Mouse (Mus musculus): ENCODE measurements at regions not wholly inside any gene's neighbourhood (a gene's known extent, or its start where the extent isn't known, plus 50 kb on each side); places are given as distances from the start of the nearest gene placed in this dataset.

DNA sequence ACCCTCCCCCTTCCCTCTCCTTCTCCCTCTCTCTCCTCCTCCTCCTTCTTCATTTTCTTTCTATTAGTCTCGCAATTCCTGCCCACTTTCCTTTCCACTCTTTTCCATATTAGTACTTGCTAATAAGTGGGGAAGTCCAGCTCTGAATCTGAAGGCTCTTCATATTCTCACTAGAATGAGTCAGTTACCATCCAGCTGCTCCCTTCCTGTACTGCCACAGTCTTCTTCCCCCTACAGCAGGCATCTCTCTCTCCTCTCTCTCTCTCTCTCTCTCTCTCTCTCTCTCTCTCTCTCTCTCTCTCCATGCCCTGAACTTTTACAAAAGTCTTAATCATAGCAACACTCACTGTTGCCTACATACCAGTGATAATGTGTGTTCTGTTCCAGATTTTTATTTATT lies 226.6 kb upstream of the Pter start:
- H3K4me3 ChIP-seq (replicated peaks; ENCODE audit: low read length): no peak overlapping the region
- no peak overlapping the region for H3K27ac ChIP-seq (ENCODE audit: low read length)
- H3K9me3 ChIP-seq (replicated peaks; ENCODE audit: control insufficient read depth, low read length): no peaks in the 10 kb centered on the region
- no peaks in the 10 kb centered on the region for H3K27me3 ChIP-seq (ENCODE audit: control insufficient read depth, insufficient read depth, low read length)
- no peak for ATAC-seq (ENCODE audit: insufficient read depth, low FRiP score)
- WGBS: 60% methylated on average over 1 of the region's 1 CpGs
- H3K4me1 ChIP-seq (ENCODE audit: control insufficient read depth, insufficient read depth, low read length): no peaks in the 10 kb centered on the region
- H3K36me3 ChIP-seq (ENCODE audit: control insufficient read depth, insufficient read depth, low read length): no peaks in the 10 kb centered on the region
- no peak overlapping the region for H3K4me2 ChIP-seq (ENCODE audit: low read depth, low read length)
- no peak overlapping the region for H3K9ac ChIP-seq (ENCODE audit: low read length)

DNA sequence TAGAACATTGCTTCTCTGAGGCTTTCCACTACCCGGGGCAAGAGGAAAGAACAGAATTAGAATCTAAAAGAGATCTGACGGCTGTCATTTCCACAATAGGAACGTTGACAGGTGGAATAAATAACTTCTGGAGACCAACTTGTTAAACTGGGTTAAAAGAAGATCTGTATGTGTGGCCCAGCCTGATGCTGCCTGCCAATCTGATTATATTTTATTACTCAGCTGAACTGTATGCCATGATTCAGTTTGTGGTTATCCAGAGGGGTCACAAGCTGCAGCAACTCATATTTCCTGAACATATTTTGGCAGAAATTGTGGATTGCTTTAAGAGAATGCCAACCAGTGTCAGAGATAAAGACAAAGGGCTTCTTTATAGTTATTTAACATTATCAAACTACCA lies 224.5 kb upstream of the Pter start:
- Histone ChIP-seq H3K4me2 (ENCODE audit: low read depth, low read length) (no peak overlapping the region), H3K9me3 (replicated peaks; ENCODE audit: control insufficient read depth, low read length) (no peaks in the 10 kb centered on the region), H3K4me3 (replicated peaks; ENCODE audit: low read length) (no peak overlapping the region), H3K4me1 (ENCODE audit: control insufficient read depth, insufficient read depth, low read length) (no peaks in the 10 kb centered on the region), H3K27ac (ENCODE audit: low read length) (no peak overlapping the region), H3K36me3 (ENCODE audit: control insufficient read depth, insufficient read depth, low read length) (no peaks in the 10 kb centered on the region), H3K9ac (ENCODE audit: low read length) (no peak overlapping the region), H3K27me3 (ENCODE audit: control insufficient read depth, insufficient read depth, low read length) (no peaks in the 10 kb centered on the region)
- no peak for ATAC-seq (ENCODE audit: insufficient read depth, low FRiP score)
- whole genome bisulfite sequencing: 60% methylated on average over 3 of the region's 3 CpGs

DNA sequence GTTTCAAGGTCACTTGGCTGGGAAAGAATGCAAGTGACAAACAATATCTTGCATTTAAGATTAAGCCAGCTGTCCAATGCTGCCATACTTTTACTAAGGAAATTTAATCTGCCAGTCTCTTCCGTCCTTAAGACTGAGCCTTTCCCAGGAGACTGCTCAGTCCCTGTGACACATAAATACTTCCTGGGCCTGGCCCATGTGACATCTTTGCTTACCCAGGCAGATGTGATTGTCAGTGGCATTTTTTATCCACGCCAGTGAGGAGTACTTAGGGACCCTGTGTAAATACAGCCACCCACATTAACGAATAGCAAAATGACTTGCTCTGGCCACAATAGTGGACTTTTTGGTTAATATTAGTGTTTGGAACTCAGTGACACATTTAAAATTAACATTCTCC lies 216.3 kb upstream of the Pter start:
- no peaks in the 10 kb centered on the region for H3K27me3 ChIP-seq (ENCODE audit: control insufficient read depth, insufficient read depth, low read length)
- H3K4me2 ChIP-seq (ENCODE audit: low read depth, low read length): no peak overlapping the region
- no peaks in the 10 kb centered on the region for H3K9me3 ChIP-seq (replicated peaks; ENCODE audit: control insufficient read depth, low read length)
- no peak overlapping the region for H3K27ac ChIP-seq (ENCODE audit: low read length)
- H3K4me1 ChIP-seq (ENCODE audit: control insufficient read depth, insufficient read depth, low read length): no peaks in the 10 kb centered on the region
- H3K9ac ChIP-seq (ENCODE audit: low read length): no peak overlapping the region
- no peaks in the 10 kb centered on the region for H3K36me3 ChIP-seq (ENCODE audit: control insufficient read depth, insufficient read depth, low read length)
- no peak for ATAC-seq (ENCODE audit: insufficient read depth, low FRiP score)
- H3K4me3 ChIP-seq (replicated peaks; ENCODE audit: low read length): no peak overlapping the region
- 45% methylated on average over 3 of the region's 3 CpGs for WGBS

DNA sequence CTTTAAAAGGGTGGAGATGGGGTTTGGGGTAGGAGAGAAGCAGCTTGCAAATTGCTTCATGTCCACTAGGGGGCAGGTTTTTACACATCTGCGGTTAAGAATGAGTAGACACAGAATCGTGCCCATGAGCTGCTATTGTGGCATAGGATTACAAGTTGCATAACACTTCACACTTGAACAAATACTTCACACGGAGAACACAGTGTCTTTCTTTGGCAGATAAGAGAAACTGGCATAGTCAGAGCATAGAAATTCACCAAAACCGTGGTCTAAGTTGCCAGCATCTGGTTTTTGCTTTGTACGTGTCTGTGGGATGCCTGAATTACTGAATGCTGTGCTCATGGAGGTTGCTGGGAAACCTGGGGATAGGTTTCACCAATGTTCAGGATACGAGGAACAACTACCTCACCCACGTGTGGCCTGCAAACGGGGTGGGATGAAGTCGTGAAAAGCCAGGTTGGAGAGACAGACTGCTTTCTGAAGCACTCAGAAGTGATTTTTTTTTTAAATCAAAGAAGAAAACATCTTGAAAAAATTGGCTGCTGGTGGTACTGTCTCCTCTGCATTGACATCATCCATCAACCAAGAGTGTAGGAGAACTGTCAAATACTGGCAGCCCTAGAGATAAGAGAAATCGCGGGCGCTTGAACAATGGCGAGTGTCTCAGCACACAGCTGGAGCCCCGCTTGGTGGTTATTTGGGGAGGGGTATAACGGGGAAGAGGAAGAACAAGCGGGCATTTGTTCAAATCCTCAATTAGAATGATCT lies 214.5 kb upstream of the Pter start:
- peak overlapping the region; percentile 13; the same call in 1 of the 2 replicates for H3K4me2 ChIP-seq (ENCODE audit: low read depth, low read length)
- H3K27me3 ChIP-seq (ENCODE audit: control insufficient read depth, insufficient read depth, low read length): no peaks in the 10 kb centered on the region
- no peak overlapping the region for H3K27ac ChIP-seq (ENCODE audit: low read length)
- H3K36me3 ChIP-seq (ENCODE audit: control insufficient read depth, insufficient read depth, low read length): no peaks in the 10 kb centered on the region
- H3K4me3 ChIP-seq (replicated peaks; ENCODE audit: low read length): no peak overlapping the region
- WGBS: 22% methylated on average over 16 of the region's 16 CpGs
- no peak for ATAC-seq (ENCODE audit: insufficient read depth, low FRiP score)
- no peaks in the 10 kb centered on the region for H3K4me1 ChIP-seq (ENCODE audit: control insufficient read depth, insufficient read depth, low read length)
- no peak overlapping the region for H3K9ac ChIP-seq (ENCODE audit: low read length)
- no peaks in the 10 kb centered on the region for H3K9me3 ChIP-seq (replicated peaks; ENCODE audit: control insufficient read depth, low read length)

DNA sequence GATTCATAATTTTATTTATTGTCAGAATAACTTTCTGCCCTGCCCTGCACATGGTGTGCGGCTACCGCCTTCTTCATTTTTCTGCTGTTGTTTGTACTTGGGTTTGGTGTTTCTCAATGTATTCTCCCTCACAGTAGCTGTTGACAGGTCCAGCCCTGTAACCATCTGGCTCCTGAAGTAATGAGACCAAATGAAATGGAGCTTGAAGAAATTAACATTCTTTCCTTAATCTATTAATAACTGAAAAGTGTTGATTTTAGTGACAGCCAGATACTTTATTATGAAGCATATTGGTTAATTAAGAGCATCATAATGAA lies 214.0 kb upstream of the Pter start:
- H3K4me1 ChIP-seq (ENCODE audit: control insufficient read depth, insufficient read depth, low read length): no peaks in the 10 kb centered on the region
- no peaks in the 10 kb centered on the region for H3K36me3 ChIP-seq (ENCODE audit: control insufficient read depth, insufficient read depth, low read length)
- no peak overlapping the region for H3K4me3 ChIP-seq (replicated peaks; ENCODE audit: low read length)
- ATAC-seq (ENCODE audit: insufficient read depth, low FRiP score): no peak
- H3K4me2 ChIP-seq (ENCODE audit: low read depth, low read length): no peak overlapping the region
- no peaks in the 10 kb centered on the region for H3K9me3 ChIP-seq (replicated peaks; ENCODE audit: control insufficient read depth, low read length)
- 62% methylated on average over 2 of the region's 2 CpGs for WGBS
- H3K9ac ChIP-seq (ENCODE audit: low read length): no peak overlapping the region
- H3K27ac ChIP-seq (ENCODE audit: low read length): no peak overlapping the region
- no peaks in the 10 kb centered on the region for H3K27me3 ChIP-seq (ENCODE audit: control insufficient read depth, insufficient read depth, low read length)

DNA sequence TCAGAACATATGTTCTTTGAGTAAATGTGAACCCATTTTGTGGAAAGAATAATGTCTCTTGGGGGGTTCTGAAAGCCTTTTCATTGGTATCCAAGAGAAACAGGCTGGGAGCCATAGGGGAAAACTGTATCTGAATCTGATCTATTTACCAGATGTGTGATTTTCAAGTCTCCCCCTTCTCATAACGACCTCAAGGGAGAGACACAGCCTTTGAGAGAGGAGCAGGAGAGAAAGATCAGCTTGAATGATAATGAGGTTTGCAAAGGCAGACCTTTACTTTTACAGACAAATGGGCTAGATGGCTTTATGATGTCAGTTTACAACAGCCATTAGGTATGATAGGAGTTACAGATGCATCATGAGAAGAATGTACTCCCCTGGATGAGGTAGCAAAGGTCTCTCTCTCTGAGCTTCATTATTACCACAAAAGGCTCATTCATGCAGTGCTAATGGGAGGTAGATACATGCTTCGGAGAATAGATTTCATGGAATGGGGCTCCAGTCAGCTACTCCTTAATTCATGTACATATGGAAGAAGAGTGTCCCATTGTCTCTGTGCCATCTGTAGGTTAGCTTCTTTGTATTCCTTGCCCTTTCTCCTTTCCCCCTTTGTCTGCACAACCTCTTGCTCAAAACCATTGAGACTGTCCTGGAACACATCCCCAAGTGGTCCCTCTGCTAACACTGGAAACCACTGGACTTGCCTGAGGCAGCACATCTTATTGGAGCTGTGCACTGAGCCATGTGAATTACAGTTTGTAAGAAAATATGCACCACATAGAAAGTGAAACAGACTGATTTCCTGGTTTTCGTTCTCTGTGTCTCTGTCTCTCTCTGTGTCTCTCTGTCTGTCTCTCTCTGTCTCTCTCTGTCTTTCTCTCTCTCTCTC lies 207.5 kb upstream of the Pter start:
- H3K4me3 ChIP-seq (replicated peaks; ENCODE audit: low read length): no peak overlapping the region
- no peaks in the 10 kb centered on the region for H3K4me1 ChIP-seq (ENCODE audit: control insufficient read depth, insufficient read depth, low read length)
- H3K9me3 ChIP-seq (replicated peaks; ENCODE audit: control insufficient read depth, low read length): no peaks in the 10 kb centered on the region
- H3K4me2 ChIP-seq (ENCODE audit: low read depth, low read length): no peak overlapping the region
- no peaks in the 10 kb centered on the region for H3K36me3 ChIP-seq (ENCODE audit: control insufficient read depth, insufficient read depth, low read length)
- no peaks in the 10 kb centered on the region for H3K27me3 ChIP-seq (ENCODE audit: control insufficient read depth, insufficient read depth, low read length)
- WGBS: 60% methylated on average over 3 of the region's 3 CpGs
- H3K9ac ChIP-seq (ENCODE audit: low read length): no peak overlapping the region
- no peak overlapping the region for H3K27ac ChIP-seq (ENCODE audit: low read length)
- ATAC-seq (ENCODE audit: insufficient read depth, low FRiP score): no peak

DNA sequence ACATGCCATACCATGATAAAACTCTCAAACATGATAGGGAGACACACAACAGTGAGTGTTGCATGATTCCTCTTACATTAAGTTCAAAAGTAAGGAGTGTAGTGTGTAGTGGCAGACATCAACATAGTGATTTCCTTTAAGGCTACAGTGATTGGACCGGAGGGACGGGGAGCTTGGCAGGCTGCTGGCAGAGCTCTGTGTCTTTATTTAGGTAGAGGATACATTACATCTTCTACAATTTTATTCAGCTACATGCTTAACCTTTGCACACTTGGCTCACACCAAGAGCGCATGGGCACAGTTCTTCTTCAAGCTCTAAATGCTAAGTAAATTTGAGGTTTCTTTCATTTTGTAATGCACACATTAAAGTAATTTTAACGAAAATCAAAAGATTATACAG lies 194.6 kb upstream of the Pter start:
- no peak overlapping the region for H3K4me3 ChIP-seq (replicated peaks; ENCODE audit: low read length)
- no peak for ATAC-seq (ENCODE audit: insufficient read depth, low FRiP score)
- no peaks in the 10 kb centered on the region for H3K9me3 ChIP-seq (replicated peaks; ENCODE audit: control insufficient read depth, low read length)
- H3K27me3 ChIP-seq (ENCODE audit: control insufficient read depth, insufficient read depth, low read length): no peaks in the 10 kb centered on the region
- WGBS: 67% methylated on average over 4 of the region's 4 CpGs
- H3K4me2 ChIP-seq (ENCODE audit: low read depth, low read length): no peak overlapping the region
- no peak overlapping the region for H3K9ac ChIP-seq (ENCODE audit: low read length)
- H3K4me1 ChIP-seq (ENCODE audit: control insufficient read depth, insufficient read depth, low read length): no peaks in the 10 kb centered on the region
- H3K36me3 ChIP-seq (ENCODE audit: control insufficient read depth, insufficient read depth, low read length): no peaks in the 10 kb centered on the region
- no peak overlapping the region for H3K27ac ChIP-seq (ENCODE audit: low read length)

DNA sequence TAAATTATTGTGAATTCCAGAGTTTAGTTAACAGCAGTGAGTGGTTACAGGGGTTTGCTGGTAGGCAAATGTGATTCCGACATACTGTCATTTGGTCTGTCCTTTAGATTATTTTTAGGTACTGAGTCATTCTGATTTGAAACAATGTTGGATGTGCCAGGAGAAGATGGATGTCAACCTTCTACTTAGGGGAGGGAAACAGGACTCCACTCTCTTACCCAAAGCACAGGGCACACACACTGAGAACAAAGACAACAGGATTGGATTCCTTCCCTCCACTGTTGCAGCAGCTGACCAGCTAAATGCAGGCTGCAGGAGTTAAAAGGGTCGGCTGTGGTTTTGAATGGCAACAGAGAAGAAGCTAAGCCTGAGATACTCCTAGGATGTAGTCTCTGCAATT lies 186.7 kb upstream of the Pter start:
- no peak overlapping the region for H3K4me3 ChIP-seq (replicated peaks; ENCODE audit: low read length)
- WGBS: 40% methylated on average over 2 of the region's 2 CpGs
- no peak overlapping the region for H3K9ac ChIP-seq (ENCODE audit: low read length)
- H3K36me3 ChIP-seq (ENCODE audit: control insufficient read depth, insufficient read depth, low read length): no peaks in the 10 kb centered on the region
- no peaks in the 10 kb centered on the region for H3K9me3 ChIP-seq (replicated peaks; ENCODE audit: control insufficient read depth, low read length)
- H3K27me3 ChIP-seq (ENCODE audit: control insufficient read depth, insufficient read depth, low read length): no peaks in the 10 kb centered on the region
- H3K4me2 ChIP-seq (ENCODE audit: low read depth, low read length): no peak overlapping the region
- H3K4me1 ChIP-seq (ENCODE audit: control insufficient read depth, insufficient read depth, low read length): no peaks in the 10 kb centered on the region
- no peak overlapping the region for H3K27ac ChIP-seq (ENCODE audit: low read length)
- no peak for ATAC-seq (ENCODE audit: insufficient read depth, low FRiP score)

DNA sequence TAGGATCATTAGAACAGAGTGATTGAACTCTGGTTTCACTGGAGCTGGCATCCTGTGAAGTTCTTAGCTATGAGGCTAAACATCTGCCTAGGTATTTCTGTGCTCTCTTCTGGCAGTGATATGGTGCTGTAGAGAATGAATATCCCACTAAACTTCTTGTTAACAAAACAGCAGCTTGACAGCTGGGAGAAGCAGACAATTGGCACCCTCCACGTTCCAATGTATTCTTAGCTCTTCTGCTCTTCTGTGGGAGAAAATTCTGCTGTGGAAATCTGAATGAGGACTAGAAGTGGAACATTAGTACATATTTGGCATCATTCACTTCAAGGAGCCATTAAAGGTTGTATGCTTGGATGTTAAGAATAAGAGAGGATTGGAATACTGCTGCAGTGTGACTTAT lies 177.0 kb upstream of the Pter start:
- WGBS: 59% methylated on average over 1 of the region's 1 CpGs

More for the DNA sequence above, 177.0 kb upstream of the Pter start:
- no peaks in the 10 kb centered on the region for H3K9me3 ChIP-seq (replicated peaks; ENCODE audit: control insufficient read depth, low read length)
- no peak overlapping the region for H3K9ac ChIP-seq (ENCODE audit: low read length)
- H3K4me2 ChIP-seq (ENCODE audit: low read depth, low read length): no peak overlapping the region
- H3K27ac ChIP-seq (ENCODE audit: low read length): no peak overlapping the region
- no peaks in the 10 kb centered on the region for H3K36me3 ChIP-seq (ENCODE audit: control insufficient read depth, insufficient read depth, low read length)
- no peaks in the 10 kb centered on the region for H3K27me3 ChIP-seq (ENCODE audit: control insufficient read depth, insufficient read depth, low read length)
- no peak overlapping the region for H3K4me3 ChIP-seq (replicated peaks; ENCODE audit: low read length)
- no peak for ATAC-seq (ENCODE audit: insufficient read depth, low FRiP score)
- no peaks in the 10 kb centered on the region for H3K4me1 ChIP-seq (ENCODE audit: control insufficient read depth, insufficient read depth, low read length)
